Mouse (Mus musculus) adrenal gland, adult 8-10 months (tissue): ENCODE data around the gene Stc2. TPM values are rescaled to one million over a fixed set of nuclear protein-coding genes. Genes with fewer than 3 reads are reported as not detected.

Experiments
- DNase-seq: peaks from one replicate; pipeline ENCODE4 v3.0.0; 2022
- total RNA-seq, 4 experiments: library from RNA; stranded (reverse); gene quantifications; 2 replicates each; pipeline ENCODE4 v1.2.4; 2022

Stc2 gene
- total RNA-seq, 4 experiments from 2014 or later: 0.67 to 2.3 (median 1.3) TPM

DNA sequence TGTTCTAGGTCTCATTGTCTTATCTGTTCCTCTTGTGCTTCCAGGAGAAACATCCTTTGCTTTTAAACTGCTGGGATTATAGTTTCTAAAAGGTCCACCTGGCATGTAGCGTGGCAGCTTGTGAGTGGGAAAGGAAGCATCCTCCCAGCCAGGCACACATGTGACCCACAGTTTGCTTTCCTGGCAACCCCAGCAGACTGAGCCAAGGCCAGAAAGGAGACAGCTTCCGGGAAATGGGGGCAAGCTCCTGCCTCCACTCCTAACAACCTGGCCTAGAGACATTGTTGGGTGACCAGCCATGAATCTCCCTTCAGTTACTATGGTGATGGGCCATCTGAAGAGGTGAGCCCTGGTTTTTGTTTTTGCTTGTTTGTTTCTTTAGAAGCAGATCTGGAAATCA is 3.9 kb downstream of the Stc2 start:
- DNase-seq: no peak

GRCm38 (mm10) chr11:31365280-31365679 is 4.6 kb downstream of the Stc2 start:
- DNase-seq: no peak

- no peak for DNase-seq
Observed at GRCm38 (mm10) chr11:31362856-31363255, 7.0 kb downstream of the Stc2 start.

GRCm38 (mm10) chr11:31362330-31362729 is 7.5 kb downstream of the Stc2 start:
- no peak for DNase-seq

DNA sequence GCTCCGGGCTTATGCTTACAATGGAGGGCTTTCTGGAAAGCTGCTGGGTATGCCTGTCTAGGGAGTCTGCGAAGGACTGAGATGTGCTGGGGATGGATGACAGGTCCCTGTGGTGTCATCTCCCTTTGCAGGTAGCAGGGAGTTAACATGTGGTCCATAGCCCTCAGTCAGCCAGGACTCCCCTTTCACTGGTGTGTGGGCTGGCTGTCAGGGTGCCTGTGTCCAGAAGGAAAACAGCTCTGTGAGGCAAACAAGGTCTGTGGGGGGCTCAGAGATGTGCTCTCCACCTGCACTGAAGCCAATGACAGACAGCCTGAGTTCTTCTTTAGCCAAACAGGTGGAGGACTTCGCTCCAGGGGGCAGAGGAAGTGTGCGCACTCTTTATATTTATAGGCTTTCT is 8.8 kb downstream of the Stc2 start:
- DNase-seq: no peak

- no peak for DNase-seq
Observed at GRCm38 (mm10) chr11:31359283-31359902, 10.5 kb downstream of the Stc2 start.

- DNase-seq: no peak
Observed at GRCm38 (mm10) chr11:31358453-31358852, 11.4 kb downstream of the Stc2 start.

DNA sequence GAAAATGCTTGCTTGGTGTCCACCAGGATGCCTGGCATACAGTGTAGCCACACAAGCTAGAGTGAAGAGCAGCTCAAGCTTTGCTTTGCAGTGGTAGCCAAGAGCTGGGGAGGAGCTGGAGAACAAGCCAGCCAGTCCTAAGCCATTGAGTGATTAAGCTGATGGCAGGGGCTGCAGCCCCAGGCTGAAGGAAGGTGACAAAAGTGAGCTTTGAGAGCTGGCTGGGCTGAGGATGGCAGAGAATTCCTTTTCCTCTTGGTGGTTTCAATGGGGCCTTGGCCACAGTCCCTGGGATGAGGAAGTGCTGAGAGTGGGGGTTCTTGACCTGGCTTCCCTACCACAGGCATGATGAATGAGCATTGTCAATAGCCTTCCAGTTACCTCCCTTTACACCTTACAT is 13.0 kb downstream of the Stc2 start:
- DNase-seq: no peak

DNA sequence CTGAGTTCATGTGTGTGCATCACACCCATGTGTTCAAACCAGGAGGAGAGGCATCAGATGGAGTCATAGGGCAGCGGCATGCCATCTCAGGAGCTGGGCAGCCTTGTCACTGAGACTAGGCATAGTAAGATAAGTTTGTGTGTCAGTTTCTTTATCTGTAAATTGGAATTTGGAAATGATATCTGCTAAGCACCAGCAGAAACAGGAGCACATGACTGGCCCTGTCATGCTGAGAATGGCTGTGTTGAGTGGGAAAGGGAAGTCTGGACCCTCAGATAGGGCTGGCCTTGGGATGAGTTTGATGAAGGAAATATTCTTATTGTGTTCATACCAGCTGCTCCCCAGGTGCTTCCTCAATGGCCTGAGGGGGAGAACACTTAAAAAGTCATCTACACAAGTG is 14.1 kb downstream of the Stc2 start:
- no peak for DNase-seq

DNA sequence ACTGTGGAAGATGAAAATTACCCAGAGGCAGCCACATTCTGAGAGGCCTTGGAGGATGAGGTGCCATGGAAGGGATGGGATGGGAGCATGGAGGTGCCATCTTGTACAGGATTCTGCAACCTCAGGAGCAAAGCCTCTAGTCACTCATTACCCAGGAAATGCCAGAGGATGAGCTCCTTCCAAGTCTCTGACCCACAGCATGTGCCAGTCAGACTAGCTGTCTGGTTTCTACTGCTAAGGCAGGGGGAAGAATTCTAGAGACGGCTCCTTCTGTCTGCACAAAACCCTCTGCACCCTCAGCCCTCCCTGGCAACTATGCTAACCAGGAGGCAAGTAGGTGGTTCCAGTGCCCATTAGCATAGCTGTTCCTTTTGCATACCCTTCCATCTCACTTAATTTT is 15.4 kb downstream of the Stc2 start:
- DNase-seq: no peak

Other genes starting within 250 kb of the Stc2 start
- not detected for gene Gm17332, start 187.6 kb downstream of the Stc2 start, total RNA-seq